Mouse (Mus musculus) MN1 (cell line): ENCODE measurements at regions not wholly inside any gene's neighbourhood (a gene's known extent, or its start where the extent isn't known, plus 50 kb on each side); places are given as distances from the start of the nearest gene placed in this dataset.

ENCODE experiments used
- DNase-seq: peaks from one replicate; pipeline ENCODE4 v3.0.0-alpha.2; 2016; ENCODE audit warnings: low spot score

GRCm38 (mm10) chr12:106585626-106586025 lies 575.6 kb downstream of the Vrk1 start:
- no peak for DNase-seq

- no peak for DNase-seq
Measured at GRCm38 (mm10) chr12:106592686-106593085, 582.7 kb downstream of the Vrk1 start.

GRCm38 (mm10) chr12:106597636-106598035 lies 587.6 kb downstream of the Vrk1 start:
- DNase-seq: no peak

- no peak for DNase-seq
Measured at GRCm38 (mm10) chr12:106607240-106607639, 597.2 kb downstream of the Vrk1 start.

GRCm38 (mm10) chr12:106607655-106608337 lies 597.8 kb downstream of the Vrk1 start:
- no peak for DNase-seq

GRCm38 (mm10) chr12:106618684-106619083 lies 608.7 kb downstream of the Vrk1 start:
- no peak for DNase-seq

GRCm38 (mm10) chr12:106626786-106627185 lies 616.8 kb downstream of the Vrk1 start:
- DNase-seq: no peak

GRCm38 (mm10) chr12:106632566-106632965 lies 622.5 kb downstream of the Vrk1 start:
- DNase-seq: no peak

- DNase-seq: no peak
Measured at GRCm38 (mm10) chr12:106633096-106633495, 623.1 kb downstream of the Vrk1 start.

GRCm38 (mm10) chr12:106658317-106658716 lies 648.3 kb downstream of the Vrk1 start:
- DNase-seq: no peak

- no peak for DNase-seq
Measured at GRCm38 (mm10) chr12:106673232-106673766, 663.3 kb downstream of the Vrk1 start.

- no peak for DNase-seq
Measured at GRCm38 (mm10) chr12:106674741-106675140, 664.7 kb downstream of the Vrk1 start.

GRCm38 (mm10) chr12:106676136-106676535 lies 666.1 kb downstream of the Vrk1 start:
- DNase-seq: no peak

- DNase-seq: no peak
Measured at GRCm38 (mm10) chr12:106676566-106676965, 666.5 kb downstream of the Vrk1 start.

- DNase-seq: no peak
Measured at GRCm38 (mm10) chr12:106685986-106686385, 676.0 kb downstream of the Vrk1 start.

GRCm38 (mm10) chr12:106687751-106688150 lies 677.7 kb downstream of the Vrk1 start:
- no peak for DNase-seq

GRCm38 (mm10) chr12:106688156-106688740 lies 678.2 kb downstream of the Vrk1 start:
- no peak for DNase-seq

- DNase-seq: no peak
Measured at GRCm38 (mm10) chr12:106702958-106703357, 692.9 kb downstream of the Vrk1 start.

- no peak for DNase-seq
Measured at GRCm38 (mm10) chr12:106721271-106722009, 711.4 kb downstream of the Vrk1 start.

- no peak for DNase-seq
Measured at GRCm38 (mm10) chr12:106722010-106722362, 712.0 kb downstream of the Vrk1 start.

GRCm38 (mm10) chr12:106722761-106723160 lies 712.7 kb downstream of the Vrk1 start:
- DNase-seq: no peak

- no peak for DNase-seq
Measured at GRCm38 (mm10) chr12:106726920-106727319, 716.9 kb downstream of the Vrk1 start.

GRCm38 (mm10) chr12:106727486-106727885 lies 717.5 kb downstream of the Vrk1 start:
- no peak for DNase-seq
